Mouse (Mus musculus): ENCODE results near the gene Shc4.

The Shc4 gene

GRCm38 (mm10) chr2:125630010-125630409 lies 93.9 kb downstream of the Shc4 start:
- DNase-seq (ENCODE audit: low spot score) = no peak

- no peak for DNase-seq (ENCODE audit: low spot score)
Measured at GRCm38 (mm10) chr2:125628487-125628886, 95.5 kb downstream of the Shc4 start.

GRCm38 (mm10) chr2:125626536-125626935 lies 97.4 kb downstream of the Shc4 start:
- DNase-seq (ENCODE audit: low spot score) = peak; percentile 46

- DNase-seq (ENCODE audit: low spot score) = peak; percentile 97
Measured at GRCm38 (mm10) chr2:125624837-125625351, 99.1 kb downstream of the Shc4 start, which contains the start of gene Cep152. Gene Cep152, minus strand, starts transcription at chr2:125625113.

- no peak for DNase-seq (ENCODE audit: low spot score)
Measured at GRCm38 (mm10) chr2:125624127-125624685, 99.7 kb downstream of the Shc4 start.

- DNase-seq (ENCODE audit: low spot score) = no peak
Measured at GRCm38 (mm10) chr2:125623211-125623610, 100.7 kb downstream of the Shc4 start.

- DNase-seq (ENCODE audit: low spot score) = no peak
Measured at GRCm38 (mm10) chr2:125620213-125620907, 103.6 kb downstream of the Shc4 start.

- no peak for DNase-seq (ENCODE audit: low spot score)
Measured at GRCm38 (mm10) chr2:125615858-125616424, 108.0 kb downstream of the Shc4 start.

- DNase-seq (ENCODE audit: low spot score) = no peak
Measured at GRCm38 (mm10) chr2:125615440-125615839, 108.5 kb downstream of the Shc4 start.

GRCm38 (mm10) chr2:125606220-125606845 lies 117.6 kb downstream of the Shc4 start:
- no peak for DNase-seq (ENCODE audit: low spot score)

GRCm38 (mm10) chr2:125604646-125605045 lies 119.3 kb downstream of the Shc4 start:
- DNase-seq (ENCODE audit: low spot score) = peak; percentile 89

GRCm38 (mm10) chr2:125602970-125603369 lies 121.0 kb downstream of the Shc4 start:
- DNase-seq (ENCODE audit: low spot score) = no peak

GRCm38 (mm10) chr2:125598958-125599357 lies 125.0 kb downstream of the Shc4 start:
- DNase-seq (ENCODE audit: low spot score) = no peak

- no peak for DNase-seq (ENCODE audit: low spot score)
Measured at GRCm38 (mm10) chr2:125598251-125598650, 125.7 kb downstream of the Shc4 start.

- DNase-seq (ENCODE audit: low spot score) = no peak
Measured at GRCm38 (mm10) chr2:125594786-125595185, 129.2 kb downstream of the Shc4 start.

GRCm38 (mm10) chr2:125594072-125594471 lies 129.9 kb downstream of the Shc4 start:
- DNase-seq (ENCODE audit: low spot score) = no peak

GRCm38 (mm10) chr2:125591895-125592294 lies 132.1 kb downstream of the Shc4 start:
- DNase-seq (ENCODE audit: low spot score) = no peak

- DNase-seq (ENCODE audit: low spot score) = no peak
Measured at GRCm38 (mm10) chr2:125589287-125589686, 134.7 kb downstream of the Shc4 start.

- DNase-seq (ENCODE audit: low spot score) = no peak
Measured at GRCm38 (mm10) chr2:125581081-125581480, 142.9 kb downstream of the Shc4 start.

- DNase-seq (ENCODE audit: low spot score) = no peak
Measured at GRCm38 (mm10) chr2:125577670-125578069, 146.3 kb downstream of the Shc4 start.

Measured in testis, postnatal 10 days (tissue).